Mouse (Mus musculus): ENCODE results near the gene A030014E15Rik. TPM values are rescaled to one million over a fixed set of nuclear protein-coding genes. Genes with fewer than 3 reads are reported as not detected.
"Not testable (repeated sequence)": the region's sequence is repeated elsewhere in the genome, so short reads cannot be mapped to it uniquely, and the experiment has no call there.

Gene A030014E15Rik
- polyA plus RNA-seq, 1 experiment = not detected

- TF ChIP-seq POLR2A (IDR thresholded peaks at IDR 0.05; ENCODE audit: insufficient read depth, low read depth, low read length) (no peak), CTCF (IDR thresholded peaks at IDR 0.05; ENCODE audit: insufficient read depth, low read depth, low read length) (no peak)
- H3K4me1 ChIP-seq (ENCODE audit: control insufficient read depth, insufficient read depth, low read length) = no peaks in the 10 kb centered on the region
- 95% methylated on average over 5 of the region's 5 CpGs for WGBS
- H3K4me3 ChIP-seq (ENCODE audit: insufficient read depth, low read depth, low read length) = no peak overlapping the region
- H3K27ac ChIP-seq (ENCODE audit: insufficient read depth, low read depth, low read length) = no peak overlapping the region
Observed at GRCm38 (mm10) chr1:82938666-82939065, 13.9 kb downstream of the A030014E15Rik start.

GRCm38 (mm10) chr1:82942505-82942904 lies 17.8 kb downstream of the A030014E15Rik start:
- not testable (repeated sequence) for H3K4me3 ChIP-seq (ENCODE audit: insufficient read depth, low read depth, low read length); H3K27ac ChIP-seq (ENCODE audit: insufficient read depth, low read depth, low read length); H3K4me1 ChIP-seq (ENCODE audit: control insufficient read depth, insufficient read depth, low read length)
- 93% methylated on average over 2 of the region's 2 CpGs for WGBS

GRCm38 (mm10) chr1:82943295-82943694 lies 18.6 kb downstream of the A030014E15Rik start, which contains the start of gene A030003K21Rik:
A030003K21Rik (minus strand) TSS chr1:82943388.
- not testable (repeated sequence) for H3K4me3 ChIP-seq (ENCODE audit: insufficient read depth, low read depth, low read length); H3K27ac ChIP-seq (ENCODE audit: insufficient read depth, low read depth, low read length)
- no CpG with 5 or more reads among the region's 6 CpGs for WGBS

GRCm38 (mm10) chr1:82946029-82946428 lies 21.3 kb downstream of the A030014E15Rik start:
- WGBS = 90% methylated on average over 2 of the region's 2 CpGs
- not testable (repeated sequence) for H3K27ac ChIP-seq (ENCODE audit: insufficient read depth, low read depth, low read length); H3K4me3 ChIP-seq (ENCODE audit: insufficient read depth, low read depth, low read length); H3K4me1 ChIP-seq (ENCODE audit: control insufficient read depth, insufficient read depth, low read length)

More at GRCm38 (mm10) chr1:82943295-82943694, 18.6 kb downstream of the A030014E15Rik start, which contains the start of gene A030003K21Rik:
- not testable (repeated sequence) for H3K4me1 ChIP-seq (ENCODE audit: control insufficient read depth, insufficient read depth, low read length)

GRCm38 (mm10) chr1:82948601-82949000 lies 23.9 kb downstream of the A030014E15Rik start:
- H3K27ac ChIP-seq (ENCODE audit: insufficient read depth, low read depth, low read length) = no peak overlapping the region
- H3K4me1 ChIP-seq (ENCODE audit: control insufficient read depth, insufficient read depth, low read length) = no peaks in the 10 kb centered on the region
- TF ChIP-seq CTCF (IDR thresholded peaks at IDR 0.05; ENCODE audit: insufficient read depth, low read depth, low read length) (no peak), POLR2A (IDR thresholded peaks at IDR 0.05; ENCODE audit: insufficient read depth, low read depth, low read length) (no peak)
- 88% methylated on average over 2 of the region's 2 CpGs for WGBS
- H3K4me3 ChIP-seq (ENCODE audit: insufficient read depth, low read depth, low read length) = no peak overlapping the region

GRCm38 (mm10) chr1:82955913-82956312 lies 31.2 kb downstream of the A030014E15Rik start, which contains the start of gene Gm7544:
Gm7544 (minus strand) TSS chr1:82956013.
- H3K4me1 ChIP-seq (ENCODE audit: control insufficient read depth, insufficient read depth, low read length); H3K4me3 ChIP-seq (ENCODE audit: insufficient read depth, low read depth, low read length); H3K27ac ChIP-seq (ENCODE audit: insufficient read depth, low read depth, low read length): not testable (repeated sequence)

- 91% methylated on average over 11 of the region's 11 CpGs for WGBS
- Histone ChIP-seq H3K4me3 (ENCODE audit: insufficient read depth, low read depth, low read length) (no peak within 1 kb of the TSS), H3K27ac (ENCODE audit: insufficient read depth, low read depth, low read length) (no peak within 1 kb of the TSS), H3K4me1 (ENCODE audit: control insufficient read depth, insufficient read depth, low read length) (no peaks in the 10 kb centered on the region)
- no peak for TF ChIP-seq POLR2A (IDR thresholded peaks at IDR 0.05; ENCODE audit: insufficient read depth, low read depth, low read length)
- no peak for TF ChIP-seq CTCF (IDR thresholded peaks at IDR 0.05; ENCODE audit: insufficient read depth, low read depth, low read length)
Observed at GRCm38 (mm10) chr1:82959870-82960385, 35.2 kb downstream of the A030014E15Rik start, which contains the start of gene Gm47955. Gm47955 (plus strand) TSS chr1:82960286.

GRCm38 (mm10) chr1:82966413-82966812 lies 41.7 kb downstream of the A030014E15Rik start:
- TF ChIP-seq CTCF (IDR thresholded peaks at IDR 0.05; ENCODE audit: insufficient read depth, low read depth, low read length) (no peak), POLR2A (IDR thresholded peaks at IDR 0.05; ENCODE audit: insufficient read depth, low read depth, low read length) (no peak)
- Histone ChIP-seq H3K27ac (ENCODE audit: insufficient read depth, low read depth, low read length) (no peak overlapping the region), H3K4me1 (ENCODE audit: control insufficient read depth, insufficient read depth, low read length) (no peaks in the 10 kb centered on the region), H3K4me3 (ENCODE audit: insufficient read depth, low read depth, low read length) (no peak overlapping the region)
- WGBS = 75% methylated on average over 3 of the region's 3 CpGs

- 66% methylated on average over 4 of the region's 4 CpGs for WGBS
- Histone ChIP-seq H3K4me3 (ENCODE audit: insufficient read depth, low read depth, low read length) (no peak overlapping the region), H3K4me1 (ENCODE audit: control insufficient read depth, insufficient read depth, low read length) (no peaks in the 10 kb centered on the region), H3K27ac (ENCODE audit: insufficient read depth, low read depth, low read length) (no peak overlapping the region)
- TF ChIP-seq POLR2A (IDR thresholded peaks at IDR 0.05; ENCODE audit: insufficient read depth, low read depth, low read length) = no peak
- no peak for TF ChIP-seq CTCF (IDR thresholded peaks at IDR 0.05; ENCODE audit: insufficient read depth, low read depth, low read length)
Observed at GRCm38 (mm10) chr1:82972046-82972445, 47.3 kb downstream of the A030014E15Rik start.

GRCm38 (mm10) chr1:82973244-82973643 lies 48.5 kb downstream of the A030014E15Rik start:
- WGBS = 95% methylated on average over 1 of the region's 1 CpGs
- TF ChIP-seq POLR2A (IDR thresholded peaks at IDR 0.05; ENCODE audit: insufficient read depth, low read depth, low read length) = no peak
- no peak for TF ChIP-seq CTCF (IDR thresholded peaks at IDR 0.05; ENCODE audit: insufficient read depth, low read depth, low read length)
- Histone ChIP-seq H3K4me1 (ENCODE audit: control insufficient read depth, insufficient read depth, low read length) (no peaks in the 10 kb centered on the region), H3K27ac (ENCODE audit: insufficient read depth, low read depth, low read length) (no peak overlapping the region), H3K4me3 (ENCODE audit: insufficient read depth, low read depth, low read length) (no peak overlapping the region)

Measured in olfactory bulb, adult 2 months (tissue).